Mouse (Mus musculus) fibroblast of lung, adult 2 months (primary cell): ENCODE data around the gene Dusp16.

Source experiments
- DNase-seq: peaks from one replicate; pipeline ENCODE4 v3.0.0-alpha.2; 2011; ENCODE audit warnings: low read depth

Dusp16 gene

GRCm38 (mm10) chr6:134791251-134792118, 940 bp downstream of the Dusp16 start:
- DNase-seq: no peak

- DNase-seq: no peak
Observed at GRCm38 (mm10) chr6:134789100-134789499, 3.3 kb downstream of the Dusp16 start.

GRCm38 (mm10) chr6:134786426-134786825, 6.0 kb downstream of the Dusp16 start:
- DNase-seq: no peak

GRCm38 (mm10) chr6:134782900-134783299, 9.5 kb downstream of the Dusp16 start:
- DNase-seq: no peak

GRCm38 (mm10) chr6:134781494-134781913, 10.9 kb downstream of the Dusp16 start:
- DNase-seq: no peak

GRCm38 (mm10) chr6:134780024-134780423, 12.4 kb downstream of the Dusp16 start:
- no peak for DNase-seq

GRCm38 (mm10) chr6:134773961-134774360, 18.5 kb downstream of the Dusp16 start:
- DNase-seq: no peak

GRCm38 (mm10) chr6:134773292-134773893, 19.0 kb downstream of the Dusp16 start:
- no peak for DNase-seq

GRCm38 (mm10) chr6:134770339-134770738, 22.1 kb downstream of the Dusp16 start:
- DNase-seq: no peak

GRCm38 (mm10) chr6:134764441-134765061, 27.9 kb downstream of the Dusp16 start:
- peak; percentile 17 for DNase-seq

GRCm38 (mm10) chr6:134763436-134763835, 29.0 kb downstream of the Dusp16 start:
- no peak for DNase-seq

GRCm38 (mm10) chr6:134761808-134762207, 30.6 kb downstream of the Dusp16 start:
- no peak for DNase-seq

GRCm38 (mm10) chr6:134760926-134761544, 31.4 kb downstream of the Dusp16 start:
- no peak for DNase-seq

- no peak for DNase-seq
Observed at GRCm38 (mm10) chr6:134756058-134756457, 36.4 kb downstream of the Dusp16 start.

GRCm38 (mm10) chr6:134753858-134754257, 38.6 kb downstream of the Dusp16 start:
- DNase-seq: no peak

GRCm38 (mm10) chr6:134753412-134753811, 39.0 kb downstream of the Dusp16 start:
- no peak for DNase-seq

- no peak for DNase-seq
Observed at GRCm38 (mm10) chr6:134751883-134752647, 40.4 kb downstream of the Dusp16 start.

- no peak for DNase-seq
Observed at GRCm38 (mm10) chr6:134751087-134751486, 41.3 kb downstream of the Dusp16 start.

GRCm38 (mm10) chr6:134748126-134748525, 44.3 kb downstream of the Dusp16 start:
- no peak for DNase-seq

GRCm38 (mm10) chr6:134745876-134746275, 46.5 kb downstream of the Dusp16 start:
- DNase-seq: no peak

GRCm38 (mm10) chr6:134743568-134743967, 48.9 kb downstream of the Dusp16 start:
- DNase-seq: no peak

GRCm38 (mm10) chr6:134736853-134737252, 55.6 kb downstream of the Dusp16 start:
- no peak for DNase-seq
